ENCODE assay signal across 25 mouse cellular contexts in genomic region chr3:8293036-8293435, GRCm38 (mm10).
A peak's percentile ranks its signal among the peaks of the same experiment; 100 is the strongest.
DNase-seq lines count a peak whose midpoint lies in the region; ATAC-seq and TF ChIP-seq lines count a peak whose summit lies in the region.
"Had no signal": no experiment of that assay in that cellular context is flagged by ENCODE, and none has a peak within 500 bp of the region (broad histone marks: within the 10 kb centered on the region; RNA-seq: fewer than 3 reads in every experiment).

No protein-coding gene starts in this region.

- TF ChIP-seq EP300 in lung, postnatal 0 days (IDR thresholded peaks at IDR 0.05) = no peak

- no peak overlapping the region for H3K4me3 ChIP-seq in lung, embryonic 14.5 days (ENCODE audit: low read depth, low read length)
- H3K4me3 ChIP-seq in lung, postnatal 0 days (ENCODE audit: low read depth, low read length) = no peak overlapping the region
- H3K4me3 ChIP-seq in heart, embryonic 11.5 days (ENCODE audit: low read depth, low read length) = no peak overlapping the region
- H3K4me3 ChIP-seq: embryonic facial prominence, embryonic 13.5 days; heart, embryonic 15.5 days; hindbrain, embryonic 15.5 days; neural tube, embryonic 15.5 days had no signal

- H3K36me3 ChIP-seq in lung, embryonic 14.5 days (ENCODE audit: insufficient read depth) = no peaks in the 10 kb centered on the region
- H3K36me3 ChIP-seq in lung, postnatal 0 days (ENCODE audit: insufficient read depth, low read length) = no peaks in the 10 kb centered on the region
- H3K36me3 ChIP-seq in heart, embryonic 11.5 days (ENCODE audit: control insufficient read depth, insufficient read depth, low read length) = no peaks in the 10 kb centered on the region
- H3K36me3 ChIP-seq: embryonic facial prominence, embryonic 13.5 days; heart, embryonic 15.5 days; hindbrain, embryonic 15.5 days; neural tube, embryonic 15.5 days had no signal

- no peak for TF ChIP-seq CTCF in lung, embryonic 14.5 days (IDR thresholded peaks at IDR 0.05; ENCODE audit: low read depth)
- TF ChIP-seq CTCF in lung, postnatal 0 days (IDR thresholded peaks at IDR 0.05) = no peak

- no peaks in the 10 kb centered on the region for H3K4me1 ChIP-seq in lung, embryonic 14.5 days (ENCODE audit: insufficient read depth)
- no peaks in the 10 kb centered on the region for H3K4me1 ChIP-seq in lung, postnatal 0 days (ENCODE audit: insufficient read depth, low read depth, low read length)
- no peaks in the 10 kb centered on the region for H3K4me1 ChIP-seq in heart, embryonic 11.5 days (ENCODE audit: control insufficient read depth, insufficient read depth, low read length)
- H3K4me1 ChIP-seq: embryonic facial prominence, embryonic 13.5 days; heart, embryonic 15.5 days; hindbrain, embryonic 15.5 days; neural tube, embryonic 15.5 days had no signal

- no peak overlapping the region for H3K27ac ChIP-seq in lung, embryonic 14.5 days (ENCODE audit: low read depth)
- H3K27ac ChIP-seq in lung, postnatal 0 days (ENCODE audit: low read length) = no peak overlapping the region
- H3K27ac ChIP-seq in heart, embryonic 11.5 days (ENCODE audit: low read depth, low read length) = no peak overlapping the region
- H3K27ac ChIP-seq: embryonic facial prominence, embryonic 13.5 days; heart, embryonic 15.5 days; hindbrain, embryonic 15.5 days; neural tube, embryonic 15.5 days had no signal

- no peak overlapping the region for H3K9ac ChIP-seq in lung, embryonic 14.5 days
- H3K9ac ChIP-seq in lung, postnatal 0 days (replicated peaks; ENCODE audit: low read depth) = no peak overlapping the region
- no peak overlapping the region for H3K9ac ChIP-seq in heart, embryonic 11.5 days (ENCODE audit: low read depth, low read length)
- H3K9ac ChIP-seq: embryonic facial prominence, embryonic 13.5 days; heart, embryonic 15.5 days; hindbrain, embryonic 15.5 days; neural tube, embryonic 15.5 days had no signal

- ATAC-seq in lung, embryonic 14.5 days (ENCODE audit: insufficient read depth) = no peak
- no peak for ATAC-seq in lung, postnatal 0 days
- ATAC-seq in heart, embryonic 11.5 days (replicated peaks; ENCODE audit: insufficient number of reproducible peaks, low FRiP score, low TSS enrichment) = no peak
- ATAC-seq: forebrain, embryonic 16.5 days; intestine, embryonic 16.5 days; midbrain, embryonic 16.5 days had no signal

- peak; percentile 2 for DNase-seq in lung, embryonic 14.5 days
- no peak for DNase-seq in lung, postnatal 0 days (ENCODE audit: low spot score)
- peak; percentile 86 for DNase-seq in brain, adult 2 months (ENCODE audit: low read depth, low spot score)
- peak; percentile 25 to 89 for DNase-seq in left cerebral cortex, postnatal 25 days (ENCODE audit: low spot score in 2 of 2)
- peak; percentile 76 for DNase-seq in telencephalon, adult 2 months (ENCODE audit: low read depth, low spot score)
- DNase-seq in gastrocnemius, postnatal 14 days = no peak
- no peak for DNase-seq in spleen, adult 18-20 months
- DNase-seq: cerebellum, adult 2 months; gastrocnemius, postnatal 10 days; heart, adult 18-20 months; heart, postnatal 4 days; kidney, postnatal 4 days; layer of hippocampus, adult 9-11 months; lung, adult 18-20 months; lung, postnatal 36 days; thymus, postnatal 14 days had no signal

- no peaks in the 10 kb centered on the region for H3K27me3 ChIP-seq in lung, embryonic 14.5 days (ENCODE audit: insufficient read depth, low read length)
- no peaks in the 10 kb centered on the region for H3K27me3 ChIP-seq in lung, postnatal 0 days (replicated peaks; ENCODE audit: insufficient read depth, low read length)
- no peaks in the 10 kb centered on the region for H3K27me3 ChIP-seq in heart, embryonic 11.5 days (ENCODE audit: control insufficient read depth, insufficient read depth, low read length)
- H3K27me3 ChIP-seq: embryonic facial prominence, embryonic 13.5 days; heart, embryonic 15.5 days; hindbrain, embryonic 15.5 days; neural tube, embryonic 15.5 days had no signal

- WGBS in lung, embryonic 14.5 days = 71% methylated on average over 1 of the region's 1 CpGs
- 64% methylated on average over 1 of the region's 1 CpGs for WGBS in lung, postnatal 0 days
- 66% methylated on average over 1 of the region's 1 CpGs for WGBS in heart, embryonic 11.5 days (ENCODE audit: insufficient replicate concordance)

- H3K9me3 ChIP-seq in lung, embryonic 14.5 days (ENCODE audit: low read depth, low read length) = no peaks in the 10 kb centered on the region
- H3K9me3 ChIP-seq in lung, postnatal 0 days (ENCODE audit: low read length) = no peaks in the 10 kb centered on the region
- H3K9me3 ChIP-seq in heart, embryonic 11.5 days (replicated peaks; ENCODE audit: control insufficient read depth, low read length) = no peaks in the 10 kb centered on the region
- H3K9me3 ChIP-seq: embryonic facial prominence, embryonic 13.5 days; heart, embryonic 15.5 days; hindbrain, embryonic 15.5 days; neural tube, embryonic 15.5 days had no signal

- H3K4me2 ChIP-seq in lung, embryonic 14.5 days = no peak overlapping the region
- no peak overlapping the region for H3K4me2 ChIP-seq in lung, postnatal 0 days (replicated peaks; ENCODE audit: low read depth, low read length)
- H3K4me2 ChIP-seq in heart, embryonic 11.5 days = no peak overlapping the region
- H3K4me2 ChIP-seq: embryonic facial prominence, embryonic 13.5 days; heart, embryonic 15.5 days; hindbrain, embryonic 15.5 days; liver, embryonic 11.5 days; neural tube, embryonic 15.5 days had no signal

- intact Hi-C loops in left cerebral cortex, postnatal 25 days (cut with DNase I) = loop anchor here (5.0 to 10.0 kb wide), 2 partner anchors 219 to 238 kb away; no protein-coding TSS in a partner anchor
- intact Hi-C loops in gastrocnemius, postnatal 14 days (cut with DNase I; ENCODE audit: low total_unique reads) = no loop called here

Comparison
In these comparisons a context has a peak if more than half of its experiments do, and no peak if none do; other contexts are left out.
1. DNase-seq: peak in lung, embryonic 14.5 days (single experiment), brain, adult 2 months (single experiment), left cerebral cortex, postnatal 25 days (2 of 2) and telencephalon, adult 2 months (single experiment); none in lung, postnatal 0 days (single experiment), gastrocnemius, postnatal 14 days (single experiment) and spleen, adult 18-20 months (0 of 2).